Mouse (Mus musculus): ENCODE data around the gene Gpx3.

DNA sequence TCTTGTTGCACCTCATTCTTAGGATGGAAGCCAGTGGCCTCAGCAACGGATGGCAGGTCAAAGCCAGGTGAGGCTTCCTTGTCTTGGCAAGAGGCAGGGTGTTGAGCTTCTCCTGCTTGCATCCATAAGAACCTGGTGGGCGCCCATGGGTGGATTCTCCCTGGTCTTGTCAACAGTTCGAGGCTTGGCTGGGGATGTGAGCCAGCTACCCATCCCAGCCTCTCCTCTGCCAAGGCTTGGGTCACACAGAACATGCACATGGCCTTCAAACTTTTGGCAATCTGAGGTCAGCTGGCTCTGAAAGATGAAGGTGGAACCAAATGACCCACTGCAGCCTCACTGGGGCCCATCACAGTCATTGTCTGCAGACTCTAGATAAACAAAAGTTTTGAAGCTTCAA, 8.9 kb downstream of the Gpx3 start:
- no peak for TF ChIP-seq POLR2A (IDR thresholded peaks at IDR 0.05; ENCODE audit: borderline replicate concordance, insufficient read depth, low read length)
- no peak for TF ChIP-seq CTCF (IDR thresholded peaks at IDR 0.05; ENCODE audit: borderline replicate concordance, insufficient read depth, low read depth, low read length)

All from cerebellum, adult 2 months (tissue).